Comparison of ENCODE assay signal across 42 mouse cellular contexts in genomic region chr3:53532091-53532490, GRCm38 (mm10). TPM values are rescaled to one million over a fixed set of nuclear protein-coding genes. Genes with fewer than 3 reads are reported as not detected.
"Had no signal": no experiment of that assay in that cellular context is flagged by ENCODE, and none has a peak within 500 bp of the region (broad histone marks: within the 10 kb centered on the region; RNA-seq: fewer than 3 reads in every experiment).

No protein-coding gene starts in this region.

- H3K27me3 ChIP-seq: limb, embryonic 12.5 days; limb, embryonic 13.5 days; limb, embryonic 15.5 days; liver, embryonic 12.5 days; liver, embryonic 13.5 days; liver, embryonic 15.5 days; lung, embryonic 15.5 days; megakaryocyte, embryonic 14.5 days; midbrain, embryonic 12.5 days; midbrain, embryonic 13.5 days; midbrain, embryonic 15.5 days; neural tube, embryonic 12.5 days had no signal

- DNase-seq: left cerebral cortex, postnatal 4 days; liver; liver, embryonic 13.5 days; liver, postnatal 0 days; lung, adult 18-20 months; lung, adult 2 months; lung, embryonic 14.5 days; lung, postnatal 10 days; lung, postnatal 14 days; lung, postnatal 36 days; lung, postnatal 4 days; midbrain, embryonic 14.5 days had no signal

- H3K4me1 ChIP-seq: limb, embryonic 10.5 days; limb, embryonic 12.5 days; limb, embryonic 13.5 days; limb, embryonic 15.5 days; liver, embryonic 12.5 days; liver, embryonic 13.5 days; liver, embryonic 15.5 days; lung, embryonic 15.5 days; midbrain, embryonic 10.5 days; midbrain, embryonic 12.5 days; midbrain, embryonic 13.5 days; midbrain, embryonic 15.5 days; neural tube, embryonic 12.5 days had no signal

- H3K36me3 ChIP-seq: limb, embryonic 10.5 days; limb, embryonic 12.5 days; liver, embryonic 12.5 days; liver, embryonic 13.5 days; liver, embryonic 15.5 days; midbrain, embryonic 12.5 days; midbrain, embryonic 13.5 days; midbrain, embryonic 15.5 days; neural tube, embryonic 12.5 days had no signal

- H3K4me2 ChIP-seq: limb, embryonic 12.5 days; limb, embryonic 13.5 days; limb, embryonic 15.5 days; liver, embryonic 12.5 days; liver, embryonic 13.5 days; liver, embryonic 15.5 days; lung, embryonic 14.5 days; lung, embryonic 15.5 days; midbrain, embryonic 11.5 days; midbrain, embryonic 12.5 days; midbrain, embryonic 13.5 days; midbrain, embryonic 15.5 days; neural tube, embryonic 12.5 days had no signal

- H3K4me3 ChIP-seq: left cerebral cortex, adult 2 months; limb, embryonic 10.5 days; limb, embryonic 12.5 days; limb, embryonic 13.5 days; limb, embryonic 15.5 days; liver, embryonic 12.5 days; liver, embryonic 13.5 days; liver, embryonic 15.5 days; lung, embryonic 15.5 days; megakaryocyte, embryonic 14.5 days; midbrain, embryonic 10.5 days; midbrain, embryonic 12.5 days; midbrain, embryonic 13.5 days; midbrain, embryonic 15.5 days; myocyte; neural tube, embryonic 12.5 days had no signal

- H3K9me3 ChIP-seq: limb, embryonic 10.5 days; limb, embryonic 12.5 days; limb, embryonic 13.5 days; limb, embryonic 15.5 days; liver, embryonic 12.5 days; liver, embryonic 13.5 days; liver, embryonic 15.5 days; lung, embryonic 15.5 days; megakaryocyte, embryonic 14.5 days; midbrain, embryonic 10.5 days; midbrain, embryonic 12.5 days; midbrain, embryonic 13.5 days; midbrain, embryonic 15.5 days; neural tube, embryonic 12.5 days had no signal

- ATAC-seq: liver, embryonic 12.5 days; liver, postnatal 0 days; lung, postnatal 0 days; midbrain, embryonic 13.5 days; midbrain, embryonic 15.5 days; midbrain, embryonic 16.5 days had no signal

- H3K9ac ChIP-seq: limb, embryonic 12.5 days; limb, embryonic 13.5 days; limb, embryonic 15.5 days; liver, embryonic 12.5 days; liver, embryonic 13.5 days; liver, embryonic 14.5 days; liver, embryonic 15.5 days; liver, postnatal 0 days; lung, embryonic 14.5 days; lung, embryonic 15.5 days; midbrain, embryonic 12.5 days; midbrain, embryonic 13.5 days; midbrain, embryonic 15.5 days; neural tube, embryonic 12.5 days had no signal

- H3K27ac ChIP-seq: left cerebral cortex, adult 2 months; limb, embryonic 10.5 days; limb, embryonic 12.5 days; limb, embryonic 13.5 days; limb, embryonic 15.5 days; liver, embryonic 12.5 days; liver, embryonic 13.5 days; liver, embryonic 14.5 days; liver, embryonic 15.5 days; lung, embryonic 15.5 days; macrophage; midbrain, embryonic 10.5 days; midbrain, embryonic 12.5 days; midbrain, embryonic 13.5 days; midbrain, embryonic 15.5 days; neural tube, embryonic 12.5 days had no signal

RNA-seq across cellular contexts. Expression of gene Stoml3, which starts 43.6 kb away (rescaled TPM):
- total RNA-seq: left cerebral cortex, adult 18-20 months; left cerebral cortex, adult 2 months; left cerebral cortex, postnatal 14 days; left cerebral cortex, postnatal 36 days; left cerebral cortex, postnatal 4 days; liver, adult 2 months; megakaryocyte, adult 5-6 weeks; monocyte, adult 5-6 weeks had no signal
- polyA plus RNA-seq: limb, embryonic 10.5 days; limb, embryonic 11.5 days; limb, embryonic 12.5 days; liver, adult 2 months; liver, embryonic 12.5 days; liver, embryonic 13.5 days; liver, embryonic 14.5 days; liver, embryonic 15.5 days; liver, embryonic 16.5 days; liver, postnatal 0 days; lung, embryonic 16.5 days; macrophage; midbrain, embryonic 10.5 days; midbrain, embryonic 11.5 days; midbrain, embryonic 12.5 days; midbrain, embryonic 13.5 days; midbrain, embryonic 14.5 days; midbrain, embryonic 15.5 days; midbrain, embryonic 16.5 days; myocyte; neural tube, embryonic 11.5 days had no signal
